Mouse (Mus musculus) embryonic facial prominence, embryonic 10.5 days (tissue): ENCODE measurements around the gene Ppp1r13b. TPM values are rescaled to one million over a fixed set of nuclear protein-coding genes. Genes with fewer than 3 reads are reported as not detected.
A peak's percentile ranks its signal among the peaks of the same experiment; 100 is the strongest.

Experiments
- DNase-seq: peaks from one replicate; pipeline ENCODE4 v3.0.0-alpha.2; 2017; ENCODE audit warnings: low spot score
- H3K27ac ChIP-seq: fragments of 300-500 bp; sonication (generic); replicated peaks from 2 replicates; pipeline ENCODE4 v1.5.1; 2016; ENCODE audit warnings: mild to moderate bottlenecking
- H3K27me3 ChIP-seq: fragments of 300-500 bp; sonication (generic); replicated peaks from 2 replicates; pipeline ENCODE4 v1.6.1; 2016; ENCODE audit warnings: low read depth, mild to moderate bottlenecking; ENCODE audit not compliant: poor library complexity, severe bottlenecking
- H3K36me3 ChIP-seq: fragments of 300-500 bp; sonication (generic); replicated peaks from 2 replicates; pipeline ENCODE4 v1.6.1; 2016; ENCODE audit warnings: mild to moderate bottlenecking, moderate library complexity
- H3K4me1 ChIP-seq: fragments of 300-500 bp; sonication (generic); 2 replicates; pipeline ENCODE4 v1.6.1; 2016
- H3K4me3 ChIP-seq: fragments of 300-500 bp; sonication (generic); 2 replicates; pipeline ENCODE4 v1.5.1; 2016; ENCODE audit warnings: mild to moderate bottlenecking, moderate library complexity
- H3K9me3 ChIP-seq: fragments of 300-500 bp; sonication (generic); 2 replicates; pipeline ENCODE4 v1.6.1; 2016; ENCODE audit warnings: mild to moderate bottlenecking
- WGBS: fragments of 180-500 bp; shearing (Covaris S2); methylation state at CpG from one replicate; pipeline ENCODE4 v1.1.7; 2016; 5-methylcytosine and 5-hydroxymethylcytosine counted together
- polyA plus RNA-seq: library from polyadenylated mRNA; unstranded; fragments of >200 nt; fragmentation: Nextera tagmentation; extraction: Ambion mirVana; gene quantifications from 2 replicates; pipeline ENCODE4 v1.2.1, GENCODE M21; 2016

Ppp1r13b gene
- polyA plus RNA-seq, 1 experiment from 2014 or later, result 5.1 TPM

DNA sequence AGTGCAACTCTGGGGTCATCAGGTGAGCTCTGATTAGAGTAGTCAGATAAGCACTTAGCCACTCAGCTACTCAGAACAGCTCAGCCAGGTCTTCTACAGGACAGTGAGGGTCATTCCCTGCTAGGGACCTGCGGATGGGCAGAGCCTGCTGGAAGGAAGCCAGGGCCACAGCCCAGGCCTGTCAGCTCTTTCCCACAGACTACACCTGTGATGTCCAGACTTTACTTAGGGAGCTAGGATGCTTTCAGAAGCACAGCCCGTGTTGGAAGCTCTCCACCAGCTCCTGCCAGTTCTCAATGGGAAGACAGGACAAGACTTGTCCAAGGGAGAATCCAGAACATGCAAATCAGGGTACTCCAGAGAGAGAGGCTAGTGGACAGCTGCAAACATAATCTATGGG, 26.1 kb upstream of the Ppp1r13b start:
- Histone ChIP-seq H3K27me3 (no peaks in the 10 kb centered on the region), H3K4me3 (no peak overlapping the region), H3K27ac (no peak overlapping the region), H3K9me3 (no peaks in the 10 kb centered on the region), H3K36me3 (no peaks in the 10 kb centered on the region), H3K4me1 (peaks cover 66% of the 10 kb centered on the region)
- WGBS, result 74% methylated on average over 2 of the region's 2 CpGs
- no peak for DNase-seq

DNA sequence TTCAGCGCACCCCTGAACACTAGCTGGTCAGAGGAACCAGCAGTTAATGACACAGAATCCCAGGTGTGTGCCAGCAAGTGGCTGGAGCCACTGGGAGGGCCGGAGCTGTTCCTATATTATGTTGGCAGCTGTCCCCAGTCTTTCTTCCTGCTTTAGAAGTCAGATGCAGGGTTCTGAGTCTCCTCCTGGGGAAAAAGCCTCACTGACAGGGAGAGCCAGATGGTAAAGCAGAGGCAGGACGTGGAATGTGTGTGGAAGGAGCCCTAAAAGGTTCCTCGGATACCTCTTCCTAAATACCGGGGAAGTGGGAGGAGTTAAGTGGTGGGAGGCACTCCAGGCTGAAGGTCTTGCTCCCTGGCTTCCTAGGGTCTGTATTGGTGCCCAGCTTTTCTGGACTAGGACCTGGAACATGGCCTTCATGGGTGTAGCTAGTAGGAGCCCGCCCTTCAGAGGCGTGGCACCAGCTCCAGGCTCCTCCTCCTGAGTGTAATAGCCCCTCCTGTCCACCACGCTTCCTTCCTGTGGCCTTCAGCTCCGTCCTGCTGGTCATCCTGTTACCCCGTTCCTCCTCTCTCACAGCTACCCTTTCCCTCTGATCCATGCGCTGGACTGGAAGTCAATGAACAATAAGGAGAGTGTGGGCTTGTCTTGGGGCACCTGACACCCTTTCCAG, 25.3 kb upstream of the Ppp1r13b start:
- 58% methylated on average over 11 of the region's 11 CpGs for WGBS
- no peak overlapping the region for H3K4me3 ChIP-seq
- H3K4me1 ChIP-seq, result peaks cover 58% of the 10 kb centered on the region
- H3K9me3 ChIP-seq, result no peaks in the 10 kb centered on the region
- H3K27me3 ChIP-seq, result no peaks in the 10 kb centered on the region
- peak overlapping the region; percentile 57 for H3K27ac ChIP-seq
- H3K36me3 ChIP-seq, result no peaks in the 10 kb centered on the region
- no peak for DNase-seq

DNA sequence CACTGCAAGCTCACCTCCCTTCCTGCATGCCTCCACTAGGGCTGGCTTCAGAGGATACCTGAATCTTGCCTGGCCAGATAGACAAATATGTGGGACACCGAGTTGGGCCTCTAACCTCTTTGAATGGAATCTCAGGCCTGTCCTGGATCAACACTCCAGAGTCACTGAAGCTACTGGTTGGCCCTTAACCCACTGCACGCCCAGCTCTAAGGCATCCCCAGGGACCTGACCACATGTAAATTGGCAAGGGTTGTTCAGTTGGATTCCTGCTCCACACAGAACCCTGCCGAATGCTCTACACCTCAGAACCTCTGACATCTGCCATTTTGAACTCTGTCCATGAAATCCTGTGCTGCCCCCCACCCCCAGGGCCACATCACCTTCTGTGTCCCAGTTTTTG, 24.6 kb upstream of the Ppp1r13b start:
- no peaks in the 10 kb centered on the region for H3K27me3 ChIP-seq
- 68% methylated on average over 3 of the region's 3 CpGs for WGBS
- no peaks in the 10 kb centered on the region for H3K36me3 ChIP-seq
- H3K4me3 ChIP-seq, result no peak overlapping the region
- no peak for DNase-seq
- H3K9me3 ChIP-seq, result no peaks in the 10 kb centered on the region
- H3K4me1 ChIP-seq, result peaks cover 52% of the 10 kb centered on the region
- peak overlapping the region; percentile 57 for H3K27ac ChIP-seq

- Histone ChIP-seq H3K36me3 (no peaks in the 10 kb centered on the region), H3K27ac (peak overlapping the region; percentile 57; the same call in 1 of the 2 replicates), H3K9me3 (no peaks in the 10 kb centered on the region), H3K4me1 (peaks cover 46% of the 10 kb centered on the region), H3K27me3 (no peaks in the 10 kb centered on the region), H3K4me3 (no peak overlapping the region)
- DNase-seq, result no peak
- WGBS, result 88% methylated on average over 9 of the region's 9 CpGs
Observed at GRCm38 (mm10) chr12:111931411-111932025, 23.6 kb upstream of the Ppp1r13b start.

- 89% methylated on average over 18 of the region's 18 CpGs for WGBS
- no peaks in the 10 kb centered on the region for H3K27me3 ChIP-seq
- H3K4me3 ChIP-seq, result no peak overlapping the region
- H3K4me1 ChIP-seq, result peaks cover 30% of the 10 kb centered on the region
- no peak overlapping the region; the same call in 1 of the 2 replicates for H3K27ac ChIP-seq
- no peaks in the 10 kb centered on the region for H3K9me3 ChIP-seq
- no peak for DNase-seq
- H3K36me3 ChIP-seq, result no peaks in the 10 kb centered on the region
Observed at GRCm38 (mm10) chr12:111928411-111928966, 20.6 kb upstream of the Ppp1r13b start.

DNA sequence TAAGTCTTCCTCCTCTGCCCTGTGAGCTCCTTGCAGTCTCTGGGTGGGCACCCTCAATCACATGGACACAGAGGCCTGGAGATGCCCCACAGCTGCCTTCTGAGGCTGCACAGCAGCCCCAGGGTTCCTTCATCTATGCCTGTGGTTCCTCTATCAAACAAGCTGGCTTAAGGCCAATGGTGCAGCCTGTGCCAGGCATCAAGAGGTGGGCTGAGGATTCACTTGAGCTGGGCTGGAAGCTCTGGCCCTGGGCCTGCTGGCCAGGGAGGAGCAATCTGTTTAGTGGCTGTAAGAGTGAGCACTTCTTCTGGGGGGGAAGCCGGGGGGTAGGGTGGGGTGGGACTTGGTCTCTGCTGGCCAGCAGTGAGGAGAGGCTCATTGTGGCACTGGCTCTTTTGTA, 19.4 kb upstream of the Ppp1r13b start:
- H3K4me3 ChIP-seq, result no peak overlapping the region
- no peaks in the 10 kb centered on the region for H3K9me3 ChIP-seq
- no peaks in the 10 kb centered on the region for H3K36me3 ChIP-seq
- peaks cover 19% of the 10 kb centered on the region for H3K4me1 ChIP-seq
- H3K27me3 ChIP-seq, result no peaks in the 10 kb centered on the region
- 74% methylated on average over 1 of the region's 1 CpGs for WGBS
- H3K27ac ChIP-seq, result peak overlapping the region; percentile 8; the same call in 1 of the 2 replicates
- no peak for DNase-seq

GRCm38 (mm10) chr12:111923117-111923516, 15.2 kb upstream of the Ppp1r13b start:
- 89% methylated on average over 6 of the region's 6 CpGs for WGBS
- no peak overlapping the region for H3K4me3 ChIP-seq
- 0 out of 2 replicates have a peak, but pooled peaks cover 4% of the 10 kb centered on the region for H3K27me3 ChIP-seq
- H3K36me3 ChIP-seq, result no peaks in the 10 kb centered on the region
- H3K9me3 ChIP-seq, result no peaks in the 10 kb centered on the region
- no peak for DNase-seq
- peaks cover 4% of the 10 kb centered on the region; the same call in 1 of the 2 replicates for H3K4me1 ChIP-seq
- H3K27ac ChIP-seq, result no peak overlapping the region

GRCm38 (mm10) chr12:111920046-111920445, 12.1 kb upstream of the Ppp1r13b start:
- H3K27ac ChIP-seq, result no peak overlapping the region
- no peak overlapping the region for H3K4me3 ChIP-seq
- H3K4me1 ChIP-seq, result peaks cover 11% of the 10 kb centered on the region; the same call in 1 of the 2 replicates
- H3K27me3 ChIP-seq, result 0 out of 2 replicates have a peak, but pooled peaks cover 4% of the 10 kb centered on the region
- no peaks in the 10 kb centered on the region for H3K36me3 ChIP-seq
- WGBS, result 61% methylated on average over 9 of the region's 9 CpGs
- no peaks in the 10 kb centered on the region for H3K9me3 ChIP-seq
- no peak for DNase-seq

- Histone ChIP-seq H3K9me3 (no peaks in the 10 kb centered on the region), H3K4me3 (no peak overlapping the region), H3K36me3 (no peaks in the 10 kb centered on the region), H3K27me3 (peaks cover 4% of the 10 kb centered on the region; the same call in 1 of the 2 replicates), H3K4me1 (peaks cover 19% of the 10 kb centered on the region), H3K27ac (peak overlapping the region; percentile 31; the same call in 1 of the 2 replicates)
- no peak for DNase-seq
- 65% methylated on average over 12 of the region's 12 CpGs for WGBS
Observed at GRCm38 (mm10) chr12:111916514-111917217, 8.8 kb upstream of the Ppp1r13b start.

GRCm38 (mm10) chr12:111915781-111916180, 7.9 kb upstream of the Ppp1r13b start:
- Histone ChIP-seq H3K9me3 (no peaks in the 10 kb centered on the region), H3K36me3 (no peaks in the 10 kb centered on the region), H3K4me3 (no peak overlapping the region), H3K27me3 (peaks cover 4% of the 10 kb centered on the region; the same call in 1 of the 2 replicates), H3K27ac (0 out of 2 replicates have a peak overlapping the region, but pooled peaks have one; percentile 31), H3K4me1 (peaks cover 19% of the 10 kb centered on the region)
- 91% methylated on average over 6 of the region's 6 CpGs for WGBS
- DNase-seq, result no peak

- H3K27ac ChIP-seq, result peak overlapping the region; percentile 44
- H3K9me3 ChIP-seq, result no peaks in the 10 kb centered on the region
- WGBS, result 22% methylated on average over 3 of the region's 3 CpGs
- no peaks in the 10 kb centered on the region for H3K36me3 ChIP-seq
- peaks cover 19% of the 10 kb centered on the region for H3K27me3 ChIP-seq
- DNase-seq, result no peak
- H3K4me3 ChIP-seq, result no peak overlapping the region
- peaks cover 20% of the 10 kb centered on the region for H3K4me1 ChIP-seq
Observed at GRCm38 (mm10) chr12:111914031-111914430, 6.1 kb upstream of the Ppp1r13b start.

- Histone ChIP-seq H3K4me3 (no peak overlapping the region), H3K9me3 (no peaks in the 10 kb centered on the region), H3K27ac (no peak overlapping the region), H3K36me3 (no peaks in the 10 kb centered on the region), H3K27me3 (peaks cover 26% of the 10 kb centered on the region), H3K4me1 (peaks cover 32% of the 10 kb centered on the region)
- DNase-seq, result no peak
- WGBS, result 90% methylated on average over 7 of the region's 7 CpGs
Observed at GRCm38 (mm10) chr12:111912802-111913201, 4.9 kb upstream of the Ppp1r13b start.
